Mouse (Mus musculus) stomach, embryonic 15.5 days (tissue): ENCODE data around the gene Haus2. TPM values are rescaled to one million over a fixed set of nuclear protein-coding genes. Genes with fewer than 3 reads are reported as not detected.
A peak's percentile ranks its signal among the peaks of the same experiment; 100 is the strongest.

Experiments used
- ATAC-seq: fragments of 200-750 bp; cut with Nextera tagmentation; 2 replicates; pipeline ENCODE4 v1.8.0; 2017; ENCODE audit warnings: low read depth, moderate number of reproducible peaks, moderate TSS enrichment; ENCODE audit not compliant: insufficient read depth, low FRiP score
- H3K27ac ChIP-seq: fragments of 300-500 bp; sonication (generic); 2 replicates; pipeline ENCODE4 v1.5.1; 2015; ENCODE audit warnings: mild to moderate bottlenecking, inconsistent platforms
- H3K27me3 ChIP-seq: fragments of 300-500 bp; sonication (generic); replicated peaks from 2 replicates; pipeline ENCODE4 v1.6.1; 2015; ENCODE audit warnings: inconsistent platforms
- H3K36me3 ChIP-seq: fragments of 300-500 bp; sonication (generic); 2 replicates; pipeline ENCODE4 v1.6.1; 2015; ENCODE audit warnings: inconsistent platforms
- H3K4me1 ChIP-seq: fragments of 300-500 bp; sonication (generic); 2 replicates; pipeline ENCODE4 v1.6.1; 2015; ENCODE audit warnings: inconsistent platforms
- H3K4me2 ChIP-seq: fragments of 300-500 bp; sonication (generic); 2 replicates; pipeline ENCODE4 v1.6.1; 2015; ENCODE audit warnings: mild to moderate bottlenecking, inconsistent platforms
- H3K4me3 ChIP-seq: fragments of 300-500 bp; sonication (generic); replicated peaks from 2 replicates; pipeline ENCODE4 v1.5.1; 2015; ENCODE audit warnings: inconsistent platforms
- H3K9ac ChIP-seq: fragments of 300-500 bp; sonication (generic); 2 replicates; pipeline ENCODE4 v1.6.1; 2015; ENCODE audit warnings: inconsistent platforms
- H3K9me3 ChIP-seq: fragments of 300-500 bp; sonication (generic); 2 replicates; pipeline ENCODE4 v1.6.1; 2016; ENCODE audit warnings: inconsistent platforms
- WGBS: fragments of 180-500 bp; shearing (Covaris S2); methylation state at CpG from one replicate; pipeline ENCODE4 v1.1.7; 2015; 5-methylcytosine and 5-hydroxymethylcytosine counted together
- polyA plus RNA-seq: library from polyadenylated mRNA; unstranded; fragments of >200 nt; fragmentation: Nextera tagmentation; extraction: Ambion mirVana; gene quantifications from 2 replicates; pipeline ENCODE4 v1.2.1, GENCODE M21; 2015

The Haus2 gene
- polyA plus RNA-seq, 1 experiment from 2014 or later = 21.7 TPM

DNA sequence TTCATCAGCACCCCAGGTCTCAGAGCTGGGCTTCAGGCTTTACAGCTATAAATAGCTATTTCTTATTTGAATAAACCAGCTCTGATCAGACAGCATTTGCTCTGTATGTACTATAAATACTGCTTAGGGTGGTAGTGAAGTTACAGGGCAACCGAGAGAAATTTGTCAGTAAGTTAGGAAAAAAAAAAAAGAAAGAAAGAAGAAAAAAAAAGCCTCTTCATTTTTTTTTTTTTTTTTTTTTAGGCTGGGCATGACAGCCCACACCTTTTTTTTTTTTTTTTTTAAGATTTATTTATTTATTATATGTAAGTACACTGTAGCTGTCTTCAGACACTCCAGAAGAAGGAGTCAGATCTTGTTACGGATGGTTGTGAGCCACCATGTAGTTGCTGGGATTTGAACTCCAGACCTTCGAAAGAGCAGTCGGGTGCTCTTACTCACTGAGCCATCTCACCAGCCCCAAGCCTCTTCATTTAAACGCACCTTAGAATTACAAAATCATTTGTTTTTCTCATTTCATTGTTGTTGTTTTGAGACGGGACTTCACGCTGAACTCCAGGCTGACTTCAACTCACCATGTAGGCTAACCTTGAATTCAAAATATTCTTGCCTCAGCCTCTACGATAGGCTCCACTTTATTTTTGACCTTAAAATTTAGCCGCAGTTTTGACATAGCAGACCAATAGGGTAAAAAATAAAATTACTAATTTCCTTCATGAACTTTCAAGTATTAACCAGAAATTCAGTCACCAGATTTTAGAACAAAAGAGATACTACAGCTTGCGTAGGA lies 19.1 kb downstream of the Haus2 start:
- peaks cover 11% of the 10 kb centered on the region; the same call in 1 of the 2 replicates for H3K4me1 ChIP-seq
- no peaks in the 10 kb centered on the region for H3K27me3 ChIP-seq
- ATAC-seq = no peak
- H3K27ac ChIP-seq = no peak overlapping the region
- H3K4me2 ChIP-seq = peak overlapping the region; percentile 78
- no peaks in the 10 kb centered on the region for H3K36me3 ChIP-seq
- no peak overlapping the region for H3K9ac ChIP-seq
- no peaks in the 10 kb centered on the region for H3K9me3 ChIP-seq
- H3K4me3 ChIP-seq = peak overlapping the region; percentile 63
- 26% methylated on average over 10 of the region's 10 CpGs for WGBS

GRCm38 (mm10) chr2:120628886-120629735 lies 19.9 kb downstream of the Haus2 start, which contains the start of gene Stard9:
Gene Stard9 (plus strand): TSS chr2:120629121.
- Histone ChIP-seq H3K4me1 (peaks cover 11% of the 10 kb centered on the region; the same call in 1 of the 2 replicates), H3K36me3 (no peaks in the 10 kb centered on the region), H3K9ac (peak within 1 kb of the TSS; percentile 48; the same call in 1 of the 2 replicates), H3K4me2 (peak within 1 kb of the TSS; percentile 78), H3K4me3 (peak within 1 kb of the TSS; percentile 63), H3K27me3 (no peaks in the 10 kb centered on the region), H3K27ac (0 out of 2 replicates have a peak within 1 kb of the TSS, but pooled peaks have one; percentile 51), H3K9me3 (no peaks in the 10 kb centered on the region)
- ATAC-seq = peak; percentile 99
- WGBS = 2% methylated on average over 36 of the region's 36 CpGs

DNA sequence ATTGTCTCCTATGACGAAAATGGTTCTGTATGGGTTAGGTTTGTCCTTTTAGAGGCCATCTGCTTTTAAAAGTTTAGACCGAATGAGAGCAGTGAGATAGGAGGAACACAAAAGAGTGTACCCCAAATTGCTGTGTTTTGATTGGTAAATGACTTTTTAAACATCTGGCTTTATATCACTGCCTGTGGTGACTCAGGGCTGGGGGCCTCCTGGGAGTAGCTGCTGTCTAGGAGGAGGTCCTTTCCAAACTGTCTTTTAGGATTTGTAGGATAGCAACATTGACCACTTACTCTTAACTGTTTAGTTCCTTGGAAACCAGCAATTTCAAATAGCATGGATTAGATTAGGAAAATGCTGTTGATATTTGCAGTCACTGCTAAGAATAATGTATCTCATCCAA lies 21.1 kb downstream of the Haus2 start:
- Histone ChIP-seq H3K27me3 (no peaks in the 10 kb centered on the region), H3K4me1 (peaks cover 11% of the 10 kb centered on the region; the same call in 1 of the 2 replicates), H3K9me3 (no peaks in the 10 kb centered on the region), H3K9ac (no peak overlapping the region), H3K4me2 (peak overlapping the region; percentile 78), H3K36me3 (0 out of 2 replicates have a peak, but pooled peaks cover 8% of the 10 kb centered on the region), H3K4me3 (no peak overlapping the region), H3K27ac (no peak overlapping the region)
- WGBS = 74% methylated on average over 2 of the region's 2 CpGs
- no peak for ATAC-seq

DNA sequence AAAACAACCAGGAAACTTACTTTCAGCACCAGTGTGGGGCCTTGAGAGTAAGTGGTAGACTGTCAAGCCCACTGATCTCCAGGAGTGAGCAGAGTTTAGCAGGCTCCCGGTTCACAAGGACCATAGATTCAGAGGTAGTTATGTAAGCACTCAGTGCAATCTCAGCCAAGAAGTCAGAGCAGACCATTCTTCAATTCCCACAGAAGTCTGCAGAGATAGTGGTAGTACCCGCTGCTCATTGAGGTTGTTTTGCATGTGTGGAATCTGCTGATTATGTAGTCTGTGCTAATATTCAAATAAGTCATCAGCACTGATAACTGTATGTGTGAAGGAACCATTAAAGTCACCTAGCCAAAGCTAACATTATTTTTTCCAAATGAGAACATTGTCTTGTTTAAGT lies 21.5 kb downstream of the Haus2 start:
- no peak overlapping the region for H3K4me3 ChIP-seq
- no peak overlapping the region for H3K27ac ChIP-seq
- no peaks in the 10 kb centered on the region for H3K9me3 ChIP-seq
- H3K36me3 ChIP-seq = 0 out of 2 replicates have a peak, but pooled peaks cover 11% of the 10 kb centered on the region
- no peak overlapping the region for H3K9ac ChIP-seq
- H3K27me3 ChIP-seq = no peaks in the 10 kb centered on the region
- ATAC-seq = no peak
- peak overlapping the region; percentile 78; the same call in 1 of the 2 replicates for H3K4me2 ChIP-seq
- 61% methylated on average over 2 of the region's 2 CpGs for WGBS
- peaks cover 11% of the 10 kb centered on the region; the same call in 1 of the 2 replicates for H3K4me1 ChIP-seq

- H3K27ac ChIP-seq = no peak overlapping the region
- no peaks in the 10 kb centered on the region for H3K27me3 ChIP-seq
- WGBS = 66% methylated on average over 2 of the region's 2 CpGs
- peaks cover 11% of the 10 kb centered on the region; the same call in 1 of the 2 replicates for H3K4me1 ChIP-seq
- H3K9ac ChIP-seq = no peak overlapping the region
- no peak overlapping the region for H3K4me3 ChIP-seq
- H3K9me3 ChIP-seq = no peaks in the 10 kb centered on the region
- no peak overlapping the region for H3K4me2 ChIP-seq
- no peak for ATAC-seq
- H3K36me3 ChIP-seq = 0 out of 2 replicates have a peak, but pooled peaks cover 11% of the 10 kb centered on the region
Observed at GRCm38 (mm10) chr2:120631521-120631920, 22.3 kb downstream of the Haus2 start.

- peaks cover 11% of the 10 kb centered on the region; the same call in 1 of the 2 replicates for H3K4me1 ChIP-seq
- H3K4me2 ChIP-seq = no peak overlapping the region
- no peak overlapping the region for H3K27ac ChIP-seq
- no peaks in the 10 kb centered on the region for H3K27me3 ChIP-seq
- ATAC-seq = no peak
- no peaks in the 10 kb centered on the region for H3K9me3 ChIP-seq
- H3K9ac ChIP-seq = no peak overlapping the region
- 0 out of 2 replicates have a peak, but pooled peaks cover 11% of the 10 kb centered on the region for H3K36me3 ChIP-seq
- no peak overlapping the region for H3K4me3 ChIP-seq
- 56% methylated on average over 4 of the region's 4 CpGs for WGBS
Observed at GRCm38 (mm10) chr2:120631957-120632356, 22.8 kb downstream of the Haus2 start.

GRCm38 (mm10) chr2:120640835-120641234 lies 31.7 kb downstream of the Haus2 start:
- 81% methylated on average over 8 of the region's 8 CpGs for WGBS
- no peaks in the 10 kb centered on the region for H3K4me1 ChIP-seq
- H3K27ac ChIP-seq = no peak overlapping the region
- H3K9ac ChIP-seq = no peak overlapping the region
- no peaks in the 10 kb centered on the region for H3K9me3 ChIP-seq
- H3K36me3 ChIP-seq = no peaks in the 10 kb centered on the region
- ATAC-seq = no peak
- no peak overlapping the region for H3K4me2 ChIP-seq
- no peaks in the 10 kb centered on the region for H3K27me3 ChIP-seq
- H3K4me3 ChIP-seq = no peak overlapping the region

GRCm38 (mm10) chr2:120643836-120644235 lies 34.7 kb downstream of the Haus2 start:
- Histone ChIP-seq H3K27me3 (no peaks in the 10 kb centered on the region), H3K36me3 (no peaks in the 10 kb centered on the region), H3K4me1 (no peaks in the 10 kb centered on the region), H3K9me3 (no peaks in the 10 kb centered on the region), H3K9ac (no peak overlapping the region), H3K27ac (no peak overlapping the region), H3K4me2 (no peak overlapping the region), H3K4me3 (no peak overlapping the region)
- ATAC-seq = no peak
- WGBS = 53% methylated on average over 7 of the region's 7 CpGs

DNA sequence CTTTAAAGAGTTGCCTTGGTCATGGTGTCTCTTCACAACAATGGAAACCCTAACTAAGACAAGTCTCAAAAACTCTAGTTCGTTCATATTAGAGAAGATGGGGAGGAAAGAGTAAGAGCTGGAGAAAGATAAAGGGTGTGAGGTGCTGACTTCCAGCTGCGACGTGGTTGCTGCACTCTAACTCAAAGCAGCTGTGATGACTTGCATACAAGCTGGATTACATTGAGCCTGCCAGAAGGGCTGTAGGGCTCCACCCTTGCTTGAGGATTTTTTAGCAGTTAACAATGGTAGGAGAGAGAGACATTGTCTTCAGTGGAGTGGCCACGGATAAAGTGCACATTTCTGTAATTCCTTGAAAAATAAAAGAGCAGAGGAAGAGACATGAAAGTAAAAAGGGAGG lies 37.6 kb downstream of the Haus2 start:
- H3K9ac ChIP-seq = no peak overlapping the region
- 62% methylated on average over 4 of the region's 4 CpGs for WGBS
- H3K9me3 ChIP-seq = no peaks in the 10 kb centered on the region
- 0 out of 2 replicates have a peak overlapping the region, but pooled peaks have one; percentile 16 for H3K27ac ChIP-seq
- ATAC-seq = no peak
- H3K4me1 ChIP-seq = no peaks in the 10 kb centered on the region
- H3K4me3 ChIP-seq = no peak overlapping the region
- no peaks in the 10 kb centered on the region for H3K27me3 ChIP-seq
- H3K4me2 ChIP-seq = no peak overlapping the region
- no peaks in the 10 kb centered on the region for H3K36me3 ChIP-seq

- Histone ChIP-seq H3K4me2 (no peak overlapping the region), H3K36me3 (no peaks in the 10 kb centered on the region), H3K9ac (no peak overlapping the region), H3K27ac (peak overlapping the region; percentile 58; the same call in 1 of the 2 replicates), H3K27me3 (no peaks in the 10 kb centered on the region), H3K9me3 (no peaks in the 10 kb centered on the region), H3K4me1 (no peaks in the 10 kb centered on the region), H3K4me3 (no peak overlapping the region)
- WGBS = 67% methylated on average over 7 of the region's 7 CpGs
- ATAC-seq = no peak
Observed at GRCm38 (mm10) chr2:120652256-120652924, 43.2 kb downstream of the Haus2 start.

GRCm38 (mm10) chr2:120652925-120653284 lies 43.7 kb downstream of the Haus2 start:
- no peak overlapping the region for H3K9ac ChIP-seq

More at GRCm38 (mm10) chr2:120652925-120653284, 43.7 kb downstream of the Haus2 start:
- H3K9me3 ChIP-seq = no peaks in the 10 kb centered on the region
- WGBS = 74% methylated on average over 7 of the region's 7 CpGs
- H3K27me3 ChIP-seq = no peaks in the 10 kb centered on the region
- no peak overlapping the region for H3K4me2 ChIP-seq
- H3K36me3 ChIP-seq = no peaks in the 10 kb centered on the region
- H3K4me3 ChIP-seq = no peak overlapping the region
- no peak for ATAC-seq
- H3K27ac ChIP-seq = peak overlapping the region; percentile 58; the same call in 1 of the 2 replicates
- no peaks in the 10 kb centered on the region for H3K4me1 ChIP-seq
